Mouse (Mus musculus): ENCODE measurements around the gene Ache. TPM values are rescaled to one million over a fixed set of nuclear protein-coding genes. Genes with fewer than 3 reads are reported as not detected.

Gene Ache
- polyA plus RNA-seq, 1 experiment from 2014 or later = 9.6 TPM

- H3K36me3 ChIP-seq (ENCODE audit: control insufficient read depth, insufficient read depth) = peaks cover 79% of the 10 kb centered on the region
- no peak overlapping the region for H3K27ac ChIP-seq (ENCODE audit: low read depth, low read length)
- no peak for TF ChIP-seq CTCF (IDR thresholded peaks at IDR 0.05; ENCODE audit: low read depth)
- no peak overlapping the region for H3K4me2 ChIP-seq (replicated peaks; ENCODE audit: low read depth)
- H3K4me1 ChIP-seq (replicated peaks; ENCODE audit: control insufficient read depth, insufficient read depth, low read length) = peaks cover 1% of the 10 kb centered on the region; the same call in 1 of the 2 replicates
- H3K4me3 ChIP-seq (ENCODE audit: low read depth, low read length) = no peak overlapping the region
- no peak for ATAC-seq
- H3K27me3 ChIP-seq (replicated peaks; ENCODE audit: control insufficient read depth, insufficient read depth, low read length) = no peaks in the 10 kb centered on the region
- H3K9ac ChIP-seq (ENCODE audit: low read depth, low read length) = no peak overlapping the region
- no peaks in the 10 kb centered on the region for H3K9me3 ChIP-seq (ENCODE audit: control insufficient read depth)
- WGBS = 71% methylated on average over 21 of the region's 21 CpGs
Measured at GRCm38 (mm10) chr5:137301253-137301652, 13.9 kb downstream of the Ache start.

- H3K9ac ChIP-seq (ENCODE audit: low read depth, low read length) = no peak overlapping the region
- H3K27ac ChIP-seq (ENCODE audit: low read depth, low read length) = no peak overlapping the region
- no peaks in the 10 kb centered on the region for H3K27me3 ChIP-seq (replicated peaks; ENCODE audit: control insufficient read depth, insufficient read depth, low read length)
- TF ChIP-seq CTCF (IDR thresholded peaks at IDR 0.05; ENCODE audit: low read depth) = no peak
- H3K36me3 ChIP-seq (ENCODE audit: control insufficient read depth, insufficient read depth) = peaks cover 58% of the 10 kb centered on the region
- H3K9me3 ChIP-seq (ENCODE audit: control insufficient read depth) = no peaks in the 10 kb centered on the region
- ATAC-seq = no peak
- 78% methylated on average over 4 of the region's 4 CpGs for WGBS
- no peak overlapping the region for H3K4me2 ChIP-seq (replicated peaks; ENCODE audit: low read depth)
- H3K4me1 ChIP-seq (replicated peaks; ENCODE audit: control insufficient read depth, insufficient read depth, low read length) = peaks cover 3% of the 10 kb centered on the region; the same call in 1 of the 2 replicates
- no peak overlapping the region for H3K4me3 ChIP-seq (ENCODE audit: low read depth, low read length)
Measured at GRCm38 (mm10) chr5:137303609-137304008, 16.3 kb downstream of the Ache start.

- 59% methylated on average over 3 of the region's 3 CpGs for WGBS
- no peak overlapping the region for H3K9ac ChIP-seq (ENCODE audit: low read depth, low read length)
- H3K9me3 ChIP-seq (ENCODE audit: control insufficient read depth) = no peaks in the 10 kb centered on the region
- peaks cover 3% of the 10 kb centered on the region; the same call in 1 of the 2 replicates for H3K4me1 ChIP-seq (replicated peaks; ENCODE audit: control insufficient read depth, insufficient read depth, low read length)
- no peaks in the 10 kb centered on the region for H3K27me3 ChIP-seq (replicated peaks; ENCODE audit: control insufficient read depth, insufficient read depth, low read length)
- no peak overlapping the region for H3K27ac ChIP-seq (ENCODE audit: low read depth, low read length)
- TF ChIP-seq CTCF (IDR thresholded peaks at IDR 0.05; ENCODE audit: low read depth) = no peak
- H3K4me3 ChIP-seq (ENCODE audit: low read depth, low read length) = no peak overlapping the region
- peaks cover 58% of the 10 kb centered on the region for H3K36me3 ChIP-seq (ENCODE audit: control insufficient read depth, insufficient read depth)
- no peak for ATAC-seq
- no peak overlapping the region for H3K4me2 ChIP-seq (replicated peaks; ENCODE audit: low read depth)
Measured at GRCm38 (mm10) chr5:137304165-137304564, 16.8 kb downstream of the Ache start.

GRCm38 (mm10) chr5:137304816-137305215 lies 17.5 kb downstream of the Ache start:
- Histone ChIP-seq H3K9ac (ENCODE audit: low read depth, low read length) (no peak overlapping the region), H3K36me3 (ENCODE audit: control insufficient read depth, insufficient read depth) (peaks cover 58% of the 10 kb centered on the region), H3K4me1 (replicated peaks; ENCODE audit: control insufficient read depth, insufficient read depth, low read length) (peaks cover 3% of the 10 kb centered on the region; the same call in 1 of the 2 replicates), H3K4me3 (ENCODE audit: low read depth, low read length) (no peak overlapping the region), H3K4me2 (replicated peaks; ENCODE audit: low read depth) (peak overlapping the region; percentile 74; the same call in 1 of the 2 replicates), H3K27me3 (replicated peaks; ENCODE audit: control insufficient read depth, insufficient read depth, low read length) (no peaks in the 10 kb centered on the region), H3K9me3 (ENCODE audit: control insufficient read depth) (no peaks in the 10 kb centered on the region), H3K27ac (ENCODE audit: low read depth, low read length) (no peak overlapping the region)
- WGBS = 48% methylated on average over 4 of the region's 4 CpGs
- no peak for ATAC-seq
- no peak for TF ChIP-seq CTCF (IDR thresholded peaks at IDR 0.05; ENCODE audit: low read depth)

- H3K9ac ChIP-seq (ENCODE audit: low read depth, low read length) = no peak overlapping the region
- H3K9me3 ChIP-seq (ENCODE audit: control insufficient read depth) = no peaks in the 10 kb centered on the region
- 35% methylated on average over 3 of the region's 3 CpGs for WGBS
- no peak for ATAC-seq
- H3K4me3 ChIP-seq (ENCODE audit: low read depth, low read length) = peak overlapping the region; percentile 94; the same call in 1 of the 2 replicates
- peaks cover 3% of the 10 kb centered on the region; the same call in 1 of the 2 replicates for H3K4me1 ChIP-seq (replicated peaks; ENCODE audit: control insufficient read depth, insufficient read depth, low read length)
- H3K27ac ChIP-seq (ENCODE audit: low read depth, low read length) = no peak overlapping the region
- TF ChIP-seq CTCF (IDR thresholded peaks at IDR 0.05; ENCODE audit: low read depth) = no peak
- H3K27me3 ChIP-seq (replicated peaks; ENCODE audit: control insufficient read depth, insufficient read depth, low read length) = no peaks in the 10 kb centered on the region
- H3K36me3 ChIP-seq (ENCODE audit: control insufficient read depth, insufficient read depth) = peaks cover 58% of the 10 kb centered on the region
- H3K4me2 ChIP-seq (replicated peaks; ENCODE audit: low read depth) = peak overlapping the region; percentile 74
Measured at GRCm38 (mm10) chr5:137305822-137306221, 18.5 kb downstream of the Ache start.

GRCm38 (mm10) chr5:137306439-137307005 lies 19.2 kb downstream of the Ache start:
- 9% methylated on average over 12 of the region's 12 CpGs for WGBS
- Histone ChIP-seq H3K4me3 (ENCODE audit: low read depth, low read length) (peak overlapping the region; percentile 94), H3K9me3 (ENCODE audit: control insufficient read depth) (no peaks in the 10 kb centered on the region), H3K4me2 (replicated peaks; ENCODE audit: low read depth) (peak overlapping the region; percentile 74), H3K27ac (ENCODE audit: low read depth, low read length) (peak overlapping the region; percentile 97), H3K9ac (ENCODE audit: low read depth, low read length) (peak overlapping the region; percentile 88), H3K4me1 (replicated peaks; ENCODE audit: control insufficient read depth, insufficient read depth, low read length) (peaks cover 3% of the 10 kb centered on the region; the same call in 1 of the 2 replicates), H3K36me3 (ENCODE audit: control insufficient read depth, insufficient read depth) (peaks cover 51% of the 10 kb centered on the region), H3K27me3 (replicated peaks; ENCODE audit: control insufficient read depth, insufficient read depth, low read length) (no peaks in the 10 kb centered on the region)
- ATAC-seq = no peak
- TF ChIP-seq CTCF (IDR thresholded peaks at IDR 0.05; ENCODE audit: low read depth) = no peak
